Mouse (Mus musculus) liver, embryonic 14.5 days (tissue): Measurements from ENCODE around the gene Creb5.

Experiments
- CTCF ChIP-seq: IDR thresholded peaks from 2 replicates; pipeline ENCODE4 v1.5.1; 2016; ENCODE audit warnings: antibody characterized with exemption, low read depth, control low read depth
- EP300 ChIP-seq: IDR thresholded peaks from 2 replicates; pipeline ENCODE4 v1.6.1; 2016; ENCODE audit warnings: antibody characterized with exemption, low read depth

DNA sequence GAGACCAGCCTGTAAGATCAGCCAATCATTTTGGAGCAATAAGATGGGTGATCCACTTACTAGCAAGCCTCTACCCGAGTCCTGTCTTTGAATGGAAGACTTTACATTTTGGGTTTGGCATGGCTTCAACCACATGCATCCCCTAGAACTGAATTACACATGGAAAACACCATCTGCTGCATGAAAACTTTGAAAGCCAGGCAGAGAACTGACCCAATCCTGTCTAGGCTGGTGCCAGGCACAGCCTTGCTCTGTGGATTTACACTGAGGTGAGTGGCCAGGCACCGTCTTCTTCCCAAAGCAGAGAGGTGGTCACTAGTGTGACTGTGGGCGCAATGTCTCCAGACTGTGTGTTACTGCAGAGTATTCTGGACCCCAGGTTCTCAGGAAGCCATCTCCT, 109.4 kb downstream of the Creb5 start:
- TF ChIP-seq CTCF: no peak
- no peak for TF ChIP-seq EP300
